Mouse (Mus musculus): ENCODE data around the gene Ap1g2.

- TF ChIP-seq POLR2A (IDR thresholded peaks at IDR 0.05; ENCODE audit: insufficient read length, low read depth) (no peak), USF1 (IDR thresholded peaks at IDR 0.05; ENCODE audit: low read depth) (no peak), POLR2AphosphoS2 (IDR thresholded peaks at IDR 0.05; ENCODE audit: insufficient read length, low read depth) (no peak), MAX (IDR thresholded peaks at IDR 0.05; ENCODE audit: low read depth) (no peak), MYOG (IDR thresholded peaks at IDR 0.05; ENCODE audit: control insufficient read depth in 1 of 3, insufficient read depth in 1 of 3, insufficient read length in 2 of 3, low read depth in 2 of 3) (no peak), TCF12 (IDR thresholded peaks at IDR 0.05; ENCODE audit: insufficient read depth, poor library complexity, severe bottlenecking) (no peak), E2F4 (IDR thresholded peaks at IDR 0.05; ENCODE audit: insufficient read depth) (no peak), SRF (IDR thresholded peaks at IDR 0.05; ENCODE audit: control insufficient read depth, insufficient read length, low read depth) (no peak), CEBPB (IDR thresholded peaks at IDR 0.05; ENCODE audit: insufficient read depth, poor library complexity, severe bottlenecking) (no peak)
These were observed 16.0 kb upstream of the Ap1g2 start for GRCm38 (mm10) chr14:55122359-55122758.
